Mouse (Mus musculus): ENCODE data around the gene Lad1.

- TF ChIP-seq CTCF (IDR thresholded peaks at IDR 0.05; ENCODE audit: low read depth, low read length) (no peak), GATA2 (IDR thresholded peaks at IDR 0.05; ENCODE audit: borderline replicate concordance, low read depth, low read length) (no peak), POLR2AphosphoS5 (IDR thresholded peaks at IDR 0.05; ENCODE audit: insufficient replicate concordance, low read depth, low read length) (no peak), TAL1 (conservative IDR thresholded peaks at IDR 0.05; ENCODE audit: low read depth, low read length) (no peak), GATA1 (IDR thresholded peaks at IDR 0.05; ENCODE audit: borderline replicate concordance, low read length) (no peak)
Observed at GRCm38 (mm10) chr1:135821780-135822179, 3.4 kb downstream of the Lad1 start.

Data from G1E (cell line).